Mouse (Mus musculus) lung, embryonic 16.5 days (tissue): ENCODE results near the gene Vezt. TPM values are rescaled to one million over a fixed set of nuclear protein-coding genes. Genes with fewer than 3 reads are reported as not detected.
A peak's percentile ranks its signal among the peaks of the same experiment; 100 is the strongest.

Experiments
- ATAC-seq: fragments of 200-750 bp; cut with Nextera tagmentation; 2 replicates; pipeline ENCODE4 v1.8.0; 2017; ENCODE audit warnings: low read depth, mild to moderate bottlenecking, moderate library complexity
- H3K27ac ChIP-seq: fragments of 300-500 bp; sonication (generic); 2 replicates; pipeline ENCODE4 v1.5.1; 2014; ENCODE audit warnings: mild to moderate bottlenecking, control low read depth, low read length
- H3K27me3 ChIP-seq: fragments of 300-500 bp; sonication (generic); 2 replicates; pipeline ENCODE4 v1.6.1; 2014; ENCODE audit warnings: low read depth, low read length, mixed read lengths; ENCODE audit not compliant: control insufficient read depth, insufficient read depth
- H3K36me3 ChIP-seq: fragments of 300-500 bp; sonication (generic); 2 replicates; pipeline ENCODE4 v1.6.1; 2014; ENCODE audit warnings: low read length; ENCODE audit not compliant: control insufficient read depth, insufficient read depth
- H3K4me1 ChIP-seq: fragments of 300-500 bp; sonication (generic); replicated peaks from 2 replicates; pipeline ENCODE4 v1.6.1; 2014; ENCODE audit warnings: low read length, mixed read lengths; ENCODE audit not compliant: control insufficient read depth, insufficient read depth
- H3K4me2 ChIP-seq: fragments of 300-500 bp; sonication (generic); 2 replicates; pipeline ENCODE4 v1.6.1; 2014; ENCODE audit warnings: low read depth, low read length, control low read depth
- H3K4me3 ChIP-seq: fragments of 300-500 bp; sonication (generic); 2 replicates; pipeline ENCODE4 v1.5.1; 2014; ENCODE audit warnings: mild to moderate bottlenecking, low read length, control low read depth
- H3K9ac ChIP-seq: fragments of 300-500 bp; sonication (generic); 2 replicates; pipeline ENCODE4 v1.6.1; 2014; ENCODE audit warnings: low read length, control low read depth
- H3K9me3 ChIP-seq: fragments of 300-500 bp; sonication (generic); 2 replicates; pipeline ENCODE4 v1.6.1; 2016; ENCODE audit warnings: low read length; ENCODE audit not compliant: control insufficient read depth
- WGBS: fragments of 180-500 bp; shearing (Covaris S2); extraction: QIAGEN DNeasy Blood & Tissue Kit; methylation state at CpG from one replicate; pipeline ENCODE4 v1.1.7; 2014; 5-methylcytosine and 5-hydroxymethylcytosine counted together
- polyA plus RNA-seq: library from polyadenylated mRNA; unstranded; fragments of >200 nt; fragmentation: Nextera tagmentation; extraction: Ambion mirVana; gene quantifications from 2 replicates; pipeline ENCODE4 v1.2.1, GENCODE M21; 2015

The Vezt gene
- polyA plus RNA-seq, 1 experiment from 2014 or later, result 27.3 TPM

- 70% methylated on average over 5 of the region's 5 CpGs for WGBS
- Histone ChIP-seq H3K4me1 (peaks cover 14% of the 10 kb centered on the region), H3K36me3 (no peaks in the 10 kb centered on the region), H3K27ac (no peak overlapping the region), H3K9me3 (no peaks in the 10 kb centered on the region), H3K4me2 (no peak overlapping the region), H3K27me3 (no peaks in the 10 kb centered on the region), H3K4me3 (no peak overlapping the region), H3K9ac (no peak overlapping the region)
- no peak for ATAC-seq
Measured at GRCm38 (mm10) chr10:93932020-93932419, 103.6 kb downstream of the Vezt start.

- H3K4me1 ChIP-seq, result peaks cover 14% of the 10 kb centered on the region
- no peak overlapping the region for H3K4me3 ChIP-seq
- H3K9ac ChIP-seq, result no peak overlapping the region
- no peaks in the 10 kb centered on the region for H3K36me3 ChIP-seq
- no peak overlapping the region for H3K4me2 ChIP-seq
- no peaks in the 10 kb centered on the region for H3K27me3 ChIP-seq
- H3K27ac ChIP-seq, result no peak overlapping the region
- WGBS, result 65% methylated on average over 9 of the region's 9 CpGs
- no peak for ATAC-seq
- no peaks in the 10 kb centered on the region for H3K9me3 ChIP-seq
Measured at GRCm38 (mm10) chr10:93931431-93931830, 104.2 kb downstream of the Vezt start.

GRCm38 (mm10) chr10:93930236-93930824 is 105.3 kb downstream of the Vezt start:
- no peak for ATAC-seq
- Histone ChIP-seq H3K4me3 (no peak overlapping the region), H3K9me3 (no peaks in the 10 kb centered on the region), H3K4me2 (no peak overlapping the region), H3K36me3 (no peaks in the 10 kb centered on the region), H3K27me3 (no peaks in the 10 kb centered on the region), H3K9ac (no peak overlapping the region), H3K27ac (no peak overlapping the region), H3K4me1 (peaks cover 14% of the 10 kb centered on the region)
- WGBS, result 63% methylated on average over 4 of the region's 4 CpGs

- Histone ChIP-seq H3K4me3 (no peak overlapping the region), H3K4me2 (no peak overlapping the region), H3K9me3 (no peaks in the 10 kb centered on the region), H3K36me3 (no peaks in the 10 kb centered on the region), H3K9ac (no peak overlapping the region), H3K4me1 (no peaks in the 10 kb centered on the region), H3K27ac (no peak overlapping the region), H3K27me3 (no peaks in the 10 kb centered on the region)
- no peak for ATAC-seq
- 82% methylated on average over 5 of the region's 5 CpGs for WGBS
Measured at GRCm38 (mm10) chr10:93924666-93925065, 111.0 kb downstream of the Vezt start.

DNA sequence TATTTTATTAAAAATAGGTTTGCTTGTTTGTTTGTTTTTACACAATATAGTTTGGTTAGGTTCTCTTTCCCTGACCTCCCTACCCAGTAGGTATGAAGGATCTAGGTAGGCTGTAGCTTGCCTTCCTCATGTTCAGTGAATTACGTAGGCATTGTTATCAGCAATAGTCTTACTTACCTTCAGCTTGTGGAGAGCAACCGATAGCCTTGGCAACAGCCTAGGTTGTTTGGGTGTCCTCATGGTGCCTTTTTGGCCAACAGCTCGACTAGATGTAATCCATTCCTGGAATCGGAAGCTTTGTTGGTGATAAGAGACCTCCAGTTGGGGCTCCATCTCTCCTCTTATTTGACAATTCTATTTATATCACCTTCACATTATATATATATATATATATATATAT is 114.5 kb downstream of the Vezt start:
- Histone ChIP-seq H3K9ac (no peak overlapping the region), H3K9me3 (no peaks in the 10 kb centered on the region), H3K4me2 (no peak overlapping the region), H3K4me3 (no peak overlapping the region), H3K27me3 (no peaks in the 10 kb centered on the region), H3K36me3 (no peaks in the 10 kb centered on the region), H3K27ac (no peak overlapping the region), H3K4me1 (peaks cover 11% of the 10 kb centered on the region)
- ATAC-seq, result no peak
- 77% methylated on average over 4 of the region's 4 CpGs for WGBS

- H3K36me3 ChIP-seq, result no peaks in the 10 kb centered on the region
- peak overlapping the region; percentile 85 for H3K27ac ChIP-seq
- H3K27me3 ChIP-seq, result no peaks in the 10 kb centered on the region
- WGBS, result 40% methylated on average over 13 of the region's 13 CpGs
- peak; percentile 65 for ATAC-seq
- H3K9me3 ChIP-seq, result no peaks in the 10 kb centered on the region
- peak overlapping the region; percentile 41 for H3K4me2 ChIP-seq
- H3K4me1 ChIP-seq, result peaks cover 11% of the 10 kb centered on the region
- H3K9ac ChIP-seq, result no peak overlapping the region
- H3K4me3 ChIP-seq, result peak overlapping the region; percentile 12; the same call in 1 of the 2 replicates
Measured at GRCm38 (mm10) chr10:93919227-93919626, 116.4 kb downstream of the Vezt start.

GRCm38 (mm10) chr10:93918701-93919100 is 116.9 kb downstream of the Vezt start:
- WGBS, result 15% methylated on average over 6 of the region's 6 CpGs
- no peak overlapping the region; the same call in 1 of the 2 replicates for H3K4me3 ChIP-seq
- H3K27me3 ChIP-seq, result no peaks in the 10 kb centered on the region
- no peaks in the 10 kb centered on the region for H3K9me3 ChIP-seq
- peak overlapping the region; percentile 85 for H3K27ac ChIP-seq
- H3K9ac ChIP-seq, result no peak overlapping the region
- H3K4me1 ChIP-seq, result peaks cover 11% of the 10 kb centered on the region
- peak; percentile 70 for ATAC-seq
- H3K4me2 ChIP-seq, result peak overlapping the region; percentile 41
- H3K36me3 ChIP-seq, result no peaks in the 10 kb centered on the region

DNA sequence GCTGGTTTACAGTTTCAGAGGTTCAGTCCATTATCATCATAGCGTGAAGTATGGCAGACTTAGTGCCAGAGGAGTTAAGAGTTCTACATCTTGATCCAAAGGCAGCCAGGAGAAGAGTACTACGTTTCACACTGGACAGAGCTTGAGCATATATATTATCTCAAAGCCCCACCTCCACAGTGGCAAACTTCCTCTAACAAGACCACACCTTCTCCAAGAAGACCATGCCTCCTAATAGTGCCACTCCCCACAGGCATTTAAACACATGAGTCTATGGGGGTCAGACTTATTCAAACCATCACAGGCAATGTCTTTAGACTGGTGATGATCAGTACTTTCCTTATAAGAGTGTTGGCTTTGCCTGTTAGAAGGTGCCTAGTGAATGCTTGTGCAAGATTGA is 117.5 kb downstream of the Vezt start:
- Histone ChIP-seq H3K4me2 (no peak overlapping the region), H3K4me1 (peaks cover 11% of the 10 kb centered on the region), H3K9me3 (no peaks in the 10 kb centered on the region), H3K27ac (peak overlapping the region; percentile 21; the same call in 1 of the 2 replicates), H3K4me3 (no peak overlapping the region), H3K9ac (no peak overlapping the region), H3K36me3 (no peaks in the 10 kb centered on the region), H3K27me3 (no peaks in the 10 kb centered on the region)
- 73% methylated on average over 2 of the region's 2 CpGs for WGBS
- no peak for ATAC-seq

- Histone ChIP-seq H3K4me2 (no peak overlapping the region), H3K9me3 (no peaks in the 10 kb centered on the region), H3K27ac (no peak overlapping the region), H3K4me3 (no peak overlapping the region), H3K9ac (no peak overlapping the region), H3K4me1 (peaks cover 11% of the 10 kb centered on the region), H3K27me3 (no peaks in the 10 kb centered on the region), H3K36me3 (no peaks in the 10 kb centered on the region)
- 71% methylated on average over 2 of the region's 2 CpGs for WGBS
- ATAC-seq, result no peak
Measured at GRCm38 (mm10) chr10:93916778-93917177, 118.8 kb downstream of the Vezt start.
